Mouse (Mus musculus) G1E (cell line): Measurements from ENCODE around the gene Itih4.

Experiments used
- CTCF ChIP-seq: IDR thresholded peaks from 2 replicates; pipeline ENCODE4 v1.5.1; 2012; ENCODE audit warnings: low read depth, low read length, inconsistent platforms, mixed read lengths
- GATA1 ChIP-seq: IDR thresholded peaks from 2 replicates; pipeline ENCODE4 v1.6.1; 2012; ENCODE audit warnings: borderline replicate concordance, low read length, inconsistent platforms, mixed read lengths

GRCm38 (mm10) chr14:30862368-30862767 lies 23.9 kb upstream of the Itih4 start:
- TF ChIP-seq GATA1 (no peak), CTCF (no peak)
